Mouse (Mus musculus) midbrain, embryonic 15.5 days (tissue): ENCODE results near the gene Psrc1. TPM values are rescaled to one million over a fixed set of nuclear protein-coding genes. Genes with fewer than 3 reads are reported as not detected.

ENCODE experiments used
- ATAC-seq: fragments of 200-750 bp; cut with Nextera tagmentation; replicated peaks from 2 replicates; pipeline ENCODE4 v1.8.0; 2017; ENCODE audit warnings: moderate TSS enrichment
- H3K27ac ChIP-seq: fragments of 300-500 bp; sonication (generic); 2 replicates; pipeline ENCODE4 v1.5.1; 2015; ENCODE audit warnings: mild to moderate bottlenecking, inconsistent platforms
- H3K27me3 ChIP-seq: fragments of 300-500 bp; sonication (generic); replicated peaks from 2 replicates; pipeline ENCODE4 v1.6.1; 2015; ENCODE audit warnings: inconsistent platforms
- H3K36me3 ChIP-seq: fragments of 300-500 bp; sonication (generic); replicated peaks from 2 replicates; pipeline ENCODE4 v1.6.1; 2015; ENCODE audit warnings: inconsistent platforms
- H3K4me1 ChIP-seq: fragments of 300-500 bp; sonication (generic); 2 replicates; pipeline ENCODE4 v1.6.1; 2015; ENCODE audit warnings: inconsistent platforms
- H3K4me2 ChIP-seq: fragments of 300-500 bp; sonication (generic); 2 replicates; pipeline ENCODE4 v1.6.1; 2015; ENCODE audit warnings: inconsistent platforms, mild to moderate bottlenecking, moderate library complexity
- H3K4me3 ChIP-seq: fragments of 300-500 bp; sonication (generic); 2 replicates; pipeline ENCODE4 v1.5.1; 2015; ENCODE audit warnings: mild to moderate bottlenecking, inconsistent platforms
- H3K9ac ChIP-seq: fragments of 300-500 bp; sonication (generic); 2 replicates; pipeline ENCODE4 v1.6.1; 2015; ENCODE audit warnings: mild to moderate bottlenecking, inconsistent platforms
- H3K9me3 ChIP-seq: fragments of 300-500 bp; sonication (generic); 2 replicates; pipeline ENCODE4 v1.6.1; 2016; ENCODE audit warnings: inconsistent platforms
- WGBS: fragments of 180-500 bp; shearing (Covaris S2); methylation state at CpG from one replicate; pipeline ENCODE4 v1.1.7; 2015; ENCODE audit warnings: mixed read lengths; 5-methylcytosine and 5-hydroxymethylcytosine counted together
- polyA plus RNA-seq: library from polyadenylated mRNA; unstranded; fragments of >200 nt; fragmentation: Nextera tagmentation; extraction: Ambion mirVana; gene quantifications from 2 replicates; pipeline ENCODE4 v1.2.1, GENCODE M21; 2015

Gene Psrc1
- polyA plus RNA-seq, 1 experiment from 2014 or later = 7.7 TPM

GRCm38 (mm10) chr3:108392793-108393192 is 9.2 kb downstream of the Psrc1 start:
- no peaks in the 10 kb centered on the region for H3K27me3 ChIP-seq
- H3K9ac ChIP-seq = no peak overlapping the region
- no peaks in the 10 kb centered on the region for H3K9me3 ChIP-seq
- ATAC-seq = no peak
- H3K4me2 ChIP-seq = no peak overlapping the region
- peaks cover 5% of the 10 kb centered on the region for H3K4me1 ChIP-seq
- no peak overlapping the region for H3K27ac ChIP-seq
- 42% methylated on average over 15 of the region's 15 CpGs for WGBS
- H3K4me3 ChIP-seq = no peak overlapping the region
- peaks cover 52% of the 10 kb centered on the region for H3K36me3 ChIP-seq

- Histone ChIP-seq H3K27me3 (no peaks in the 10 kb centered on the region), H3K9me3 (no peaks in the 10 kb centered on the region), H3K9ac (no peak overlapping the region), H3K4me2 (no peak overlapping the region), H3K27ac (no peak overlapping the region), H3K36me3 (peaks cover 69% of the 10 kb centered on the region), H3K4me3 (no peak overlapping the region), H3K4me1 (peaks cover 8% of the 10 kb centered on the region)
- no peak for ATAC-seq
- WGBS = 95% methylated on average over 9 of the region's 9 CpGs
These were observed 14.6 kb downstream of the Psrc1 start for GRCm38 (mm10) chr3:108398281-108398680.

- H3K27ac ChIP-seq = no peak overlapping the region
- no peak for ATAC-seq
- H3K4me3 ChIP-seq = no peak overlapping the region
- H3K4me1 ChIP-seq = peaks cover 12% of the 10 kb centered on the region
- no peak overlapping the region for H3K4me2 ChIP-seq
- no peak overlapping the region for H3K9ac ChIP-seq
- WGBS = 85% methylated on average over 5 of the region's 5 CpGs
- H3K27me3 ChIP-seq = no peaks in the 10 kb centered on the region
- H3K36me3 ChIP-seq = peaks cover 53% of the 10 kb centered on the region
- no peaks in the 10 kb centered on the region for H3K9me3 ChIP-seq
These were observed 16.8 kb downstream of the Psrc1 start for GRCm38 (mm10) chr3:108400442-108400841.

GRCm38 (mm10) chr3:108401692-108402527 is 18.3 kb downstream of the Psrc1 start:
- ATAC-seq = peak; percentile 89
- no peak overlapping the region; the same call in 1 of the 2 replicates for H3K9ac ChIP-seq
- H3K4me2 ChIP-seq = no peak overlapping the region
- peaks cover 26% of the 10 kb centered on the region for H3K4me1 ChIP-seq
- H3K27me3 ChIP-seq = no peaks in the 10 kb centered on the region
- peaks cover 44% of the 10 kb centered on the region; the same call in 1 of the 2 replicates for H3K36me3 ChIP-seq
- H3K27ac ChIP-seq = peak overlapping the region; percentile 53
- H3K9me3 ChIP-seq = no peaks in the 10 kb centered on the region
- H3K4me3 ChIP-seq = no peak overlapping the region
- 37% methylated on average over 22 of the region's 22 CpGs for WGBS

GRCm38 (mm10) chr3:108402528-108402920 is 18.9 kb downstream of the Psrc1 start:
- no peak overlapping the region for H3K9ac ChIP-seq
- no peaks in the 10 kb centered on the region for H3K9me3 ChIP-seq
- H3K27ac ChIP-seq = peak overlapping the region; percentile 53; the same call in 1 of the 2 replicates
- no peak overlapping the region for H3K4me2 ChIP-seq
- peaks cover 31% of the 10 kb centered on the region for H3K4me1 ChIP-seq
- 68% methylated on average over 15 of the region's 15 CpGs for whole genome bisulfite sequencing
- no peaks in the 10 kb centered on the region for H3K27me3 ChIP-seq
- H3K36me3 ChIP-seq = peaks cover 41% of the 10 kb centered on the region; the same call in 1 of the 2 replicates
- no peak overlapping the region for H3K4me3 ChIP-seq
- ATAC-seq = no peak

GRCm38 (mm10) chr3:108405536-108406305 is 22.1 kb downstream of the Psrc1 start:
- Histone ChIP-seq H3K27me3 (no peaks in the 10 kb centered on the region), H3K4me3 (no peak overlapping the region), H3K4me2 (peak overlapping the region; percentile 11; the same call in 1 of the 2 replicates), H3K36me3 (peaks cover 23% of the 10 kb centered on the region; the same call in 1 of the 2 replicates), H3K27ac (peak overlapping the region; percentile 67), H3K4me1 (peaks cover 60% of the 10 kb centered on the region), H3K9me3 (no peaks in the 10 kb centered on the region), H3K9ac (no peak overlapping the region)
- ATAC-seq = no peak; the same call in 1 of the 2 replicates
- 16% methylated on average over 14 of the region's 14 CpGs for WGBS

GRCm38 (mm10) chr3:108406306-108406885 is 22.8 kb downstream of the Psrc1 start:
- ATAC-seq = no peak
- Histone ChIP-seq H3K4me2 (no peak overlapping the region), H3K36me3 (peaks cover 23% of the 10 kb centered on the region; the same call in 1 of the 2 replicates), H3K27ac (peak overlapping the region; percentile 67), H3K4me1 (peaks cover 67% of the 10 kb centered on the region), H3K4me3 (no peak overlapping the region), H3K9me3 (no peaks in the 10 kb centered on the region), H3K9ac (no peak overlapping the region), H3K27me3 (no peaks in the 10 kb centered on the region)
- 70% methylated on average over 24 of the region's 24 CpGs for WGBS

- Histone ChIP-seq H3K27me3 (no peaks in the 10 kb centered on the region), H3K9ac (no peak overlapping the region), H3K4me3 (no peak overlapping the region), H3K9me3 (no peaks in the 10 kb centered on the region), H3K36me3 (peaks cover 21% of the 10 kb centered on the region; the same call in 1 of the 2 replicates), H3K27ac (no peak overlapping the region), H3K4me2 (peak overlapping the region; percentile 77; the same call in 1 of the 2 replicates), H3K4me1 (peaks cover 75% of the 10 kb centered on the region)
- no peak for ATAC-seq
- WGBS = 88% methylated on average over 8 of the region's 8 CpGs
These were observed 24.9 kb downstream of the Psrc1 start for GRCm38 (mm10) chr3:108408517-108409008.

- Histone ChIP-seq H3K4me1 (peaks cover 82% of the 10 kb centered on the region), H3K9me3 (no peaks in the 10 kb centered on the region), H3K4me2 (peak overlapping the region; percentile 77), H3K4me3 (peak overlapping the region; percentile 35), H3K27ac (peak overlapping the region; percentile 86), H3K9ac (peak overlapping the region; percentile 55), H3K27me3 (no peaks in the 10 kb centered on the region), H3K36me3 (peaks cover 28% of the 10 kb centered on the region)
- peak; percentile 1; the same call in 1 of the 2 replicates for ATAC-seq
- WGBS = 10% methylated on average over 8 of the region's 8 CpGs
These were observed 26.2 kb downstream of the Psrc1 start for GRCm38 (mm10) chr3:108409656-108410358.

GRCm38 (mm10) chr3:108410359-108410714 is 26.7 kb downstream of the Psrc1 start:
- 7% methylated on average over 5 of the region's 5 CpGs for WGBS
- H3K9me3 ChIP-seq = no peaks in the 10 kb centered on the region
- peaks cover 82% of the 10 kb centered on the region for H3K4me1 ChIP-seq
- H3K27ac ChIP-seq = peak overlapping the region; percentile 86
- peak overlapping the region; percentile 35 for H3K4me3 ChIP-seq
- peak overlapping the region; percentile 77 for H3K4me2 ChIP-seq
- peak overlapping the region; percentile 55 for H3K9ac ChIP-seq
- peak; percentile 29 for ATAC-seq
- H3K27me3 ChIP-seq = no peaks in the 10 kb centered on the region
- peaks cover 28% of the 10 kb centered on the region for H3K36me3 ChIP-seq

GRCm38 (mm10) chr3:108411026-108411753 is 27.6 kb downstream of the Psrc1 start:
- peak overlapping the region; percentile 35 for H3K4me3 ChIP-seq
- H3K9me3 ChIP-seq = no peaks in the 10 kb centered on the region
- no peaks in the 10 kb centered on the region for H3K27me3 ChIP-seq
- peak overlapping the region; percentile 77 for H3K4me2 ChIP-seq
- peak overlapping the region; percentile 55 for H3K9ac ChIP-seq
- 0 out of 2 replicates have a peak, but pooled peaks have one; percentile 0 for ATAC-seq
- H3K4me1 ChIP-seq = peaks cover 75% of the 10 kb centered on the region
- peak overlapping the region; percentile 86 for H3K27ac ChIP-seq
- H3K36me3 ChIP-seq = peaks cover 28% of the 10 kb centered on the region
- 8% methylated on average over 5 of the region's 5 CpGs for WGBS
